Mouse (Mus musculus): ENCODE data around the gene Ufsp1. TPM values are rescaled to one million over a fixed set of nuclear protein-coding genes. Genes with fewer than 3 reads are reported as not detected.
A peak's percentile ranks its signal among the peaks of the same experiment; 100 is the strongest.

Ufsp1 gene
- total RNA-seq, 2 experiments from 2014 or later, result 17.6 to 25.1 TPM

GRCm38 (mm10) chr5:137320996-137321395 lies 26.6 kb downstream of the Ufsp1 start:
- intact Hi-C loops (cut with DNase I), result no loop called here
- DNase-seq, result no peak

DNA sequence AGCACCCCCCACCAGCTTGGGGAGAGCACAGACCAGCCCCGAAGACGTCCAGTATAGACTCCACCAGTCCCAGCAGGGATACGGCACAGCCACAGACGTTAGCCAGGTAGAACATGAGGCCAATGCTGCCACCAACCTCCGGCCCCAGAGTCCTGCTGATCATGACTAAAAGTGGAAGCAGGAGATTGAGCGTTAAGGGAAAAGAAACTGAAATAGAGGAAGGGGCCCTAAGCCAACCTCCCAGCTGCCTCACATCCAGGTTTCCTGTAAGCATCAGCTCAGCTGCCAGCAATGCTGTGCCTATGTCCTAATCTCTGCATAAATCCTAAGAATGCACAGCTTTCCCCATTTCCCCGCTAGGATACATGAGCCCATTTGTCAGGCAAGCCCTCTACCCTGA lies 36.5 kb downstream of the Ufsp1 start:
- intact Hi-C loops (cut with DNase I), result no loop called here
- no peak for DNase-seq

DNA sequence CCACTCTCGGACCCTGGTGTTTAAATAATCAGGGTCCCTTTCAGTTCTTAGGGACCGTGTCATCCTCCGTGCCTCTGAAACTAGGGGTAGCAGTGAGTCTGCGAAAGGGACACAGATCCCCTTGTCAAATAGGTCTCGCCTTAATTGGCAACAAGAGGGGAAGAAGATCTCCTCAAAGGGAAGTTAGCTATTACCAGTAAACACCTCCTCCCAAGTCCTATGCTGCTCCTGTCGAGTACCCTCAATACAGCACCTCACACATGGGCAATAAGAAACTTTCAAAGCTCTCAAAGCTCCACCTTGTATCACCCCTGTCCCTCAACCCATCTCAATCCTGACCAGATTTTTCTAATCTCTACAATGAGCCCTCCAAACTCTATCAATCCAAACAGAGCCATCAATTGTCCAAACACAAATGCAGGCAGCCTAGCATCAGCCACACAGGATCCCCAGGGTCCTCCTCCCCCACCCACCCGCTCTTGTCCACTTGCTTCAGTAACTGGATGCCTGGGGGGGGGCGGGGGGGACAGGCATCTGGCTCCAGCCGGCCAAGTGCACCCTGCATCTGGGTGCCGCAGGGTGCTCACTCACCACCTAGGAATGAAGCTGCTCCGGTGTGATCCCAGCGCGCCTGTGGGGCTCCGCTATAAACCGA lies 38.6 kb downstream of the Ufsp1 start:
- DNase-seq, result no peak
- intact Hi-C loops (cut with DNase I), result no loop called here

GRCm38 (mm10) chr5:137333512-137334174 lies 39.2 kb downstream of the Ufsp1 start, which contains the start of gene Slc12a9:
Gene Slc12a9 (minus strand): TSS chr5:137333597.
- intact Hi-C loops (cut with DNase I), result loop anchor here (2.0 kb wide), 1 partner anchor 49 kb away; no protein-coding TSS in a partner anchor
- peak; percentile 92 to 93 for DNase-seq

GRCm38 (mm10) chr5:137334317-137334716 lies 39.9 kb downstream of the Ufsp1 start:
- intact Hi-C loops (cut with DNase I), result loop anchor here (2.0 kb wide), 1 partner anchor 48 kb away; no protein-coding TSS in a partner anchor
- DNase-seq, result no peak

- intact Hi-C loops (cut with DNase I), result loop anchor here (2.0 kb wide), 1 partner anchor 48 kb away; no protein-coding TSS in a partner anchor
- DNase-seq, result no peak
These were observed 40.6 kb downstream of the Ufsp1 start for GRCm38 (mm10) chr5:137335066-137335465.

DNA sequence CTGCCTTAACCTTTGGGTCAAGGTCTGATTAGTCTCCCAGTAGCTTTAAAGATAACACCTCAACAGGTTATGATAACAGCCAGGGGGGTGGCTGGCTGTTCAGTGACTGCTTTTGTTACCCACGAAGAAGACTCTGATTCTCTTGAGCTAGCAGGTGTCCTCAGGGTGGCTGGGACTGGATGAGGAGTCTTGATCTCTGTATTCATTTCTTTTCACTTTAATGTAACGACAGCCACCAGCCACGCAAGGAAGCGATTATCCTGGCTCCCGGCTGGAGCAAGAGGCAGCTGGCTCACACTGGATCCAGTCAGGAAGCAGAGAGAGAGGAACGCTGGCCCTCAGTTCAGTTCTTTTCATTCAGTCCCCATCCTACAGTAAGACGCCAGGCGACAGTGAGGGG lies 42.8 kb downstream of the Ufsp1 start:
- DNase-seq, result no peak
- intact Hi-C loops (cut with DNase I), result no loop called here

- intact Hi-C loops (cut with DNase I), result no loop called here
- DNase-seq, result peak; percentile 81 to 89
These were observed 43.8 kb downstream of the Ufsp1 start for GRCm38 (mm10) chr5:137338256-137338655.

GRCm38 (mm10) chr5:137338663-137339289 lies 44.3 kb downstream of the Ufsp1 start:
- intact Hi-C loops (cut with DNase I), result no loop called here

DNA sequence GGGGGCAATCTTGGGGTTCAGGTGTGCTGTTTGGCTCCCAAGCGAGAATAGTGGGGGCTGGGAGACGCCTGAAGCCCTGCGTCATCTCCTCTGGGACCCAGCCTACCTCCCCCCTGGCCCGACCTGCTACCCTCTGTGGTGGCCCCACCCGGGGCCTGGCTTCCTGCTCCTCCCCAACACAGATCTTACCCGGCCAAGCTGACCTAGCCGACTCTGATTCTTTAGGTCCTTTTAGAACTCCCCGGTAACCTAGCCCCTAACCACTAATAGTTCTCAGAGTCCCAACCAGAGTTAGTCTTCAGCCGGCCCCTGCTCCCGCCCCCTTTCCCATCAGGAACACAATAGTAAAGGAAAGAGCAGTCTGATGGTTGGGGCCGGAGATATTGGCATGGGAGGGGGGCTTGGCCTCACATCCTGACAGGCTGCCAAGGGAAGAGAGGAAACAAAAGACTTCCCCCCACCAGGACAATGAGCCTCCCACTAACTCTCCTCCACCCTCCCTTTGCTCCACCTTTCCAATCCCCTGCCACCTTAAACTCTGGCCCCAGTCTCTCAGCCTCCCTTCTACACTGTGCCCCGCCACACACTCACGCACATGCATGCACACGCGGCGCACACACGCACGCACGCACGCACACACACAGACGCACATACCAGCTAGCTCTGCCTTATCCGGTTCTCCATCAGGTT lies 45.0 kb downstream of the Ufsp1 start:
- intact Hi-C loops (cut with DNase I), result no loop called here
- peak; percentile 36 to 40 for DNase-seq

More at GRCm38 (mm10) chr5:137338663-137339289, 44.3 kb downstream of the Ufsp1 start:
- peak in 1 of 2 experiments; percentile 41 for DNase-seq

DNA sequence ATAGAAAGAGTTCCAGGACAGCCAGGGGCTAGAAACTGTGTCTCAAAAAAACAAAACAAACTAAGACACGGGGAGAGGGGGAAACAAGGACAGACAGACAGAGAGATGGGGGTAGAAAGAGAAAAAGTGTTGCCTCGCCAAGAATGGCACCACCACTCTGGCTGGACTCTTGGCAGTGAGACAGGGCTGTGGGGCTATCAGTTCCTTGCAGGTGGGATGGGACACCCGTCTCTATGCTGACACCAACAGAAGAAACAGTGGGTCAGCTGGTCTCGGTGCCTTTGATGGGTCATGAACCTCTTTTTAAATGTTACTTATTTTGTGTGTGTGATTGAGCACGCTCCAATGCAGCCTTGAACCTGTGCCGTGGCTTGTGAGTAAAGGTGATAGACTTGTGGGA lies 45.8 kb downstream of the Ufsp1 start:
- DNase-seq, result no peak
- intact Hi-C loops (cut with DNase I), result loop anchor here (5.0 kb wide), 1 partner anchor 437 kb away; the partner anchor contains the start of gene Ppp1r35

- intact Hi-C loops (cut with DNase I), result loop anchor here (5.0 kb wide), 1 partner anchor 435 kb away; the partner anchor contains the start of gene Ppp1r35
- DNase-seq, result no peak
These were observed 48.1 kb downstream of the Ufsp1 start for GRCm38 (mm10) chr5:137342407-137343012.

GRCm38 (mm10) chr5:137343412-137343811 lies 49.0 kb downstream of the Ufsp1 start:
- no peak for DNase-seq
- intact Hi-C loops (cut with DNase I), result loop anchor here (5.0 kb wide), 1 partner anchor 434 kb away; the partner anchor contains the start of gene Ppp1r35

DNA sequence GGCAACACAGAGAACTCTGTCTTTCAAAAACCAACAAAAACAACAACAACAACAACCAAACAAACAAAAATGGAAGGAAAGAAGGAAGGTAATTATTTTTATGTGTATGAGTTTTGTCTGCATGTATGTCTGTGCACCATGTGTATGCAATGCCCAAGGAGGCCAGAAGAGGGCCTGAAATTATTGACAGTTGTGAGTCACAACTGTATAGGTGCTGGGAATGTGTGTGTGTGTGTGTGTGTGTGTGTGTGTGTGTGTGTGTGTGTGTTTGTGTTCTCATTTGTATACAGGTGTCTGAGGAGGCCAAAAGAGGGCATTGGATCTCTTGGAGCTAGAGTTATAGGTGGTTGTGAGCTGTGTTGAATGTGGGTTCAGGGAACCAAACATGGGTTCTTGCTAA lies 49.4 kb downstream of the Ufsp1 start:
- no peak for DNase-seq
- intact Hi-C loops (cut with DNase I), result loop anchor here (5.0 kb wide), 1 partner anchor 433 kb away; the partner anchor contains the start of gene Ppp1r35

Small RNA genes lying within 50 kb of the gene (microRNA-seq; reads per million reads assigned to microRNA genes)
- 0 reads per million in 2 experiments for gene Mir7036
- 0 reads per million in 2 experiments for gene Mir8116

Other genes starting within 250 kb of the Ufsp1 start
- 10 to 100 TPM; 14.6 to 16.8 TPM for gene Ap1s1, start 248.5 kb upstream of the Ufsp1 start, total RNA-seq (2021)
- gene Serpine1, start 222.4 kb upstream of the Ufsp1 start, total RNA-seq (2021), result 1 to 10 TPM; 2.8 to 7.5 TPM
- gene Trim56, start 178.4 kb upstream of the Ufsp1 start, total RNA-seq (2021), result 1 to 10 TPM; 7.0 to 8.0 TPM
- not detected for gene Muc3, start 145.3 kb upstream of the Ufsp1 start, total RNA-seq (2021)
- gene Muc3a, start 82.2 kb upstream of the Ufsp1 start, total RNA-seq (2021), result under 1 TPM; 0.17 to 0.31 TPM
- gene Ache, start 7.1 kb upstream of the Ufsp1 start, total RNA-seq (2021), result 10 to 100 TPM; 25.2 to 41.2 TPM
- gene Srrt, start 13.0 kb downstream of the Ufsp1 start, total RNA-seq (2021), result 10 to 100 TPM; 27.7 to 39.8 TPM
- 1 to 10 TPM; 3.7 to 4.1 TPM for gene Trip6, start 19.8 kb downstream of the Ufsp1 start, total RNA-seq (2021)
- gene Slc12a9, start 39.0 kb downstream of the Ufsp1 start, total RNA-seq (2021), result 1 to 10 TPM; 2.4 to 2.5 TPM
- gene Ephb4, start 55.5 kb downstream of the Ufsp1 start, total RNA-seq (2021), result 10 to 100 TPM; 12.1 to 13.4 TPM
- under 1 TPM; 0.02 to 0.03 TPM for gene Zan, start 182.4 kb downstream of the Ufsp1 start, total RNA-seq (2021)
- 1 to 10 TPM; 8.6 to 9.9 TPM for gene Pop7, start 207.9 kb downstream of the Ufsp1 start, total RNA-seq (2021)
- 10 to 100 TPM; 17.4 to 23.4 TPM for gene Gigyf1, start 223.9 kb downstream of the Ufsp1 start, total RNA-seq (2021)
- gene Epo, start 238.6 kb downstream of the Ufsp1 start, total RNA-seq (2021), result not detected
- gene Gnb2, start 238.9 kb downstream of the Ufsp1 start, total RNA-seq (2021), result 100 to 1,000 TPM; 107 to 129 TPM

All from gastrocnemius, postnatal 36 days (tissue).